In the genomic region with DNA sequence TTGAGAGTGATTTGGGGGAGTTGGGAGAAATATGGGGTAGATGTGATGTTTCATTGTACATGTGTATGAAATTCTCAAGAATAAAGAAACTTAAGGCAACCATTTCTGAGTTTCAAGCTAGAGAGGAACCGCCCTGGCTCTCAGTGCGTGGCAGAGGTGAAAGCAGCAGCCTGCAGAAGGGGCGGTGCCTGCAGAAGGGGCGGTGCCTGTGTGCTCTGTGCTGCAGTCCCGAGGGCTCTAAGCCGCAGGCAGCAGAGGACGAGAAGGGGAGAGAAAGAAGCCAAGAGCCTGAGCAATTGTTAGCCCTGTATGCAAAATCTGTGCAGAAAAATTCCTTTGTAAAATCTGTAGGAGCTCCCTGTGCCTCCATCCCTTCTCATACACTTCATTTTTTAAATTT, we compare ENCODE assay signal across 8 mouse cellular contexts. TPM values are rescaled to one million over a fixed set of nuclear protein-coding genes. Genes with fewer than 3 reads are reported as not detected.
DNase-seq lines count a peak whose midpoint lies in the region; ATAC-seq lines count a peak whose summit lies in the region.

No protein-coding gene starts in this region.

- H3K36me3 ChIP-seq in hindbrain, embryonic 16.5 days (ENCODE audit: control insufficient read depth, insufficient read depth, low read length) = no peaks in the 10 kb centered on the region
- H3K36me3 ChIP-seq in lung, embryonic 15.5 days = peaks cover 5% of the 10 kb centered on the region

- H3K27ac ChIP-seq in hindbrain, embryonic 16.5 days (ENCODE audit: low read depth, low read length) = no peak overlapping the region
- H3K27ac ChIP-seq in lung, embryonic 15.5 days = no peak overlapping the region

- H3K4me3 ChIP-seq in hindbrain, embryonic 16.5 days (ENCODE audit: low read length) = no peak overlapping the region
- H3K4me3 ChIP-seq in lung, embryonic 15.5 days = no peak overlapping the region

- H3K4me1 ChIP-seq in hindbrain, embryonic 16.5 days (ENCODE audit: control insufficient read depth, insufficient read depth, low read depth, low read length) = no peaks in the 10 kb centered on the region
- H3K4me1 ChIP-seq in lung, embryonic 15.5 days = no peaks in the 10 kb centered on the region

- H3K9me3 ChIP-seq in hindbrain, embryonic 16.5 days (ENCODE audit: control insufficient read depth, low read length) = 0 out of 2 replicates have a peak, but pooled peaks cover 4% of the 10 kb centered on the region
- no peaks in the 10 kb centered on the region for H3K9me3 ChIP-seq in lung, embryonic 15.5 days

- no peak overlapping the region for H3K4me2 ChIP-seq in hindbrain, embryonic 16.5 days (ENCODE audit: low read length)
- peak overlapping the region; percentile 20; the same call in 1 of the 2 replicates for H3K4me2 ChIP-seq in lung, embryonic 15.5 days

- H3K27me3 ChIP-seq in hindbrain, embryonic 16.5 days (replicated peaks; ENCODE audit: control insufficient read depth, insufficient read depth, low read length) = no peaks in the 10 kb centered on the region
- H3K27me3 ChIP-seq in lung, embryonic 15.5 days = no peaks in the 10 kb centered on the region

- DNase-seq in kidney, adult 9 months = peak; percentile 14
- DNase-seq in kidney, adult 18-20 months = no peak
- peak; percentile 75 for DNase-seq in c-Kit-positive CD71-positive TER-119-positive erythroid progenitor cells, embryonic 14.5 days (ENCODE audit: low spot score)
- peak; percentile 41 for DNase-seq in thymus, postnatal 14 days
- no peak for DNase-seq in left cerebral cortex, postnatal 25 days (ENCODE audit: low spot score in 2 of 2)
- no peak for DNase-seq in left cerebral cortex, postnatal 14 days (ENCODE audit: low spot score in 2 of 2)

- H3K9ac ChIP-seq in hindbrain, embryonic 16.5 days (ENCODE audit: low read depth, low read length) = no peak overlapping the region
- H3K9ac ChIP-seq in lung, embryonic 15.5 days = no peak overlapping the region

- 3% methylated on average over 7 of the region's 7 CpGs for WGBS in hindbrain, embryonic 16.5 days
- 6% methylated on average over 7 of the region's 7 CpGs for WGBS in lung, embryonic 15.5 days

- intact Hi-C loops in left cerebral cortex, postnatal 25 days (cut with DNase I) = no loop called here
- intact Hi-C loops in left cerebral cortex, postnatal 14 days (cut with DNase I) = no loop called here

- 0 out of 2 replicates have a peak, but pooled peaks have one; percentile 68 for ATAC-seq in hindbrain, embryonic 16.5 days
- peak; percentile 84; the same call in 1 of the 2 replicates for ATAC-seq in lung, embryonic 15.5 days (ENCODE audit: borderline replicate concordance, extremely low read depth, low FRiP score, low TSS enrichment)

RNA-seq across cellular contexts. Expression of a gene that starts 20.8 kb away (rescaled TPM):
- polyA plus RNA-seq in hindbrain, embryonic 16.5 days (2015; fragmentation: Nextera tagmentation; extraction: Ambion mirVana) = 0.77 and 1.1 TPM in 2 replicates
- 0.30 and 0.52 TPM in 2 replicates for polyA plus RNA-seq in lung, embryonic 15.5 days (2015; fragmentation: Nextera tagmentation; extraction: Ambion mirVana)
- 1 to 10 TPM; 2.2 to 2.6 TPM for total RNA-seq in left cerebral cortex, postnatal 25 days (2021)
- 1 to 10 TPM; 1.1 to 1.8 TPM for total RNA-seq in left cerebral cortex, postnatal 14 days (2021)

RNA-seq across cellular contexts. Expression of a gene that starts 51.4 kb away (rescaled TPM):
- polyA plus RNA-seq in hindbrain, embryonic 16.5 days (2015; fragmentation: Nextera tagmentation; extraction: Ambion mirVana) = 14.2 and 15.5 TPM in 2 replicates
- 1.7 and 1.8 TPM in 2 replicates for polyA plus RNA-seq in lung, embryonic 15.5 days (2015; fragmentation: Nextera tagmentation; extraction: Ambion mirVana)
- total RNA-seq in left cerebral cortex, postnatal 25 days (2021) = 10 to 100 TPM in 1 of 2 experiments, 1 to 10 TPM in 1; 9.9 to 12.2 TPM
- 10 to 100 TPM; 11.3 to 13.0 TPM for total RNA-seq in left cerebral cortex, postnatal 14 days (2021)

RNA-seq across cellular contexts. Expression of a gene that starts 51.6 kb away (rescaled TPM):
- 6.6 and 7.0 TPM in 2 replicates for polyA plus RNA-seq in hindbrain, embryonic 16.5 days (2015; fragmentation: Nextera tagmentation; extraction: Ambion mirVana)
- 1.5 and 2.5 TPM in 2 replicates for polyA plus RNA-seq in lung, embryonic 15.5 days (2015; fragmentation: Nextera tagmentation; extraction: Ambion mirVana)
- total RNA-seq in left cerebral cortex, postnatal 25 days (2021) = 10 to 100 TPM; 13.8 to 22.5 TPM
- total RNA-seq in left cerebral cortex, postnatal 14 days (2021) = 10 to 100 TPM; 19.3 to 25.0 TPM

Comparison
In these comparisons a context has a peak if more than half of its experiments do, and no peak if none do; other contexts are left out.
1. DNase-seq: peak in kidney, adult 9 months (single experiment), c-Kit-positive CD71-positive TER-119-positive erythroid progenitor cells, embryonic 14.5 days (single experiment) and thymus, postnatal 14 days (single experiment); none in kidney, adult 18-20 months (single experiment), left cerebral cortex, postnatal 25 days (0 of 2) and left cerebral cortex, postnatal 14 days (0 of 2).